Mouse (Mus musculus): ENCODE measurements at regions not wholly inside any gene's neighbourhood (a gene's known extent, or its start where the extent isn't known, plus 50 kb on each side); places are given as distances from the start of the nearest gene placed in this dataset.

DNA sequence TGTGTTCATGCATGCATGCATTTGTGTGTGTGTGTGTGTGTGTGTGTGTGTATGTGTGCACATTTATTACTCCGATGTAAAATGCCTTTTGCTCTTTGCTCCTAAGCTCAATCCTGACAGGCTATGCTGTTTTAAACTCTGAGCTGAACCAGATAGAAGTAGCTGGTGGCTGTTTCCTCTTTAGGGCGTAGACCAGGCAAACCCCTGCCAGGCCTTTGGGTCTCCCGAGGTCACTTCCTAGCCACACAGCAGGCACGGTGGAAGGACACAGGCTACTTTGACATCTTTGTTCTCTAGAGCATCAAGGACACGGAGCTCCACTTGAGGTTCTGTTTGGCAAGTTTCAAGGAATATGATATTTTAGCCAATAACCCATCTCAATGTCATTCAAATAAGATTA lies 128.6 kb upstream of the Ccdc122 start:
- TF ChIP-seq POLR2A (IDR thresholded peaks at IDR 0.05; ENCODE audit: borderline replicate concordance, low read depth, low read length) (no peak), CTCF (IDR thresholded peaks at IDR 0.05; ENCODE audit: low read depth, low read length) (no peak)

Data from bone marrow macrophage, adult 2 months (primary cell).